Mouse (Mus musculus) urinary bladder, postnatal 25 days (tissue): Measurements from ENCODE around the gene Cds2.
"Not testable (repeated sequence)": the region's sequence is repeated elsewhere in the genome, so short reads cannot be mapped to it uniquely, and the experiment has no call there.

Source experiments
- DNase-seq: peaks from one replicate; pipeline ENCODE4 v3.0.0; 2022; ENCODE audit warnings: low spot score

Gene Cds2

GRCm38 (mm10) chr2:132266086-132266485 is 3.1 kb downstream of the Cds2 start:
- no peak for DNase-seq

GRCm38 (mm10) chr2:132269217-132269616 is 6.3 kb downstream of the Cds2 start:
- no peak for DNase-seq

GRCm38 (mm10) chr2:132270331-132270951 is 7.5 kb downstream of the Cds2 start:
- DNase-seq, result no peak

- DNase-seq, result no peak
These were observed 9.9 kb downstream of the Cds2 start for GRCm38 (mm10) chr2:132272694-132273389.

GRCm38 (mm10) chr2:132275527-132275926 is 12.6 kb downstream of the Cds2 start:
- DNase-seq, result no peak

- DNase-seq, result no peak
These were observed 13.3 kb downstream of the Cds2 start for GRCm38 (mm10) chr2:132276249-132276648.

- no peak for DNase-seq
These were observed 15.4 kb downstream of the Cds2 start for GRCm38 (mm10) chr2:132278273-132278853.

GRCm38 (mm10) chr2:132279336-132279882 is 16.5 kb downstream of the Cds2 start:
- no peak for DNase-seq

GRCm38 (mm10) chr2:132279978-132280377 is 17.0 kb downstream of the Cds2 start:
- DNase-seq, result no peak

- no peak for DNase-seq
These were observed 17.7 kb downstream of the Cds2 start for GRCm38 (mm10) chr2:132280518-132281120.

- DNase-seq, result no peak
These were observed 18.9 kb downstream of the Cds2 start for GRCm38 (mm10) chr2:132281560-132282452.

GRCm38 (mm10) chr2:132282453-132283174 is 19.7 kb downstream of the Cds2 start:
- no peak for DNase-seq

- DNase-seq, result no peak
These were observed 20.5 kb downstream of the Cds2 start for GRCm38 (mm10) chr2:132283236-132284070.

GRCm38 (mm10) chr2:132284492-132285139 is 21.7 kb downstream of the Cds2 start:
- DNase-seq, result no peak

GRCm38 (mm10) chr2:132285722-132286121 is 22.8 kb downstream of the Cds2 start:
- DNase-seq, result not testable (repeated sequence)

- DNase-seq, result no peak
These were observed 23.6 kb downstream of the Cds2 start for GRCm38 (mm10) chr2:132286376-132287076.

- not testable (repeated sequence) for DNase-seq
These were observed 26.3 kb downstream of the Cds2 start for GRCm38 (mm10) chr2:132289213-132289612.

- no peak for DNase-seq
These were observed 27.9 kb downstream of the Cds2 start for GRCm38 (mm10) chr2:132290808-132291207.

- no peak for DNase-seq
These were observed 28.3 kb downstream of the Cds2 start for GRCm38 (mm10) chr2:132291265-132291664.
